Mouse (Mus musculus): ENCODE measurements around the gene Pbp2. TPM values are rescaled to one million over a fixed set of nuclear protein-coding genes. Genes with fewer than 3 reads are reported as not detected.

Pbp2 gene
- polyA plus RNA-seq, 1 experiment from 2014 or later: not detected

Other genes with a start within 250 kb of the Pbp2 start
- 0.18 and 0.19 TPM in 2 replicates for gene Gprc5a, start 244.8 kb downstream of the Pbp2 start, polyA plus RNA-seq (2015; fragmentation: Nextera tagmentation; extraction: Ambion mirVana)
- 0.08 and 0.11 TPM in 2 replicates for gene Gprc5d, start 192.1 kb downstream of the Pbp2 start, polyA plus RNA-seq (2015; fragmentation: Nextera tagmentation; extraction: Ambion mirVana)
- gene Fam234b, start 112.4 kb downstream of the Pbp2 start, polyA plus RNA-seq (2015; fragmentation: Nextera tagmentation; extraction: Ambion mirVana): 31.7 and 33.8 TPM in 2 replicates
- 133 and 134 TPM in 2 replicates for gene Hebp1, start 112.4 kb downstream of the Pbp2 start, polyA plus RNA-seq (2015; fragmentation: Nextera tagmentation; extraction: Ambion mirVana)
- 0.13 TPM in 1 of 2 replicates, not detected in the other for gene Gsg1, start 56.1 kb downstream of the Pbp2 start, polyA plus RNA-seq (2015; fragmentation: Nextera tagmentation; extraction: Ambion mirVana)
- 1.7 and 2.2 TPM in 2 replicates for gene Emp1, start 52.1 kb upstream of the Pbp2 start, polyA plus RNA-seq (2015; fragmentation: Nextera tagmentation; extraction: Ambion mirVana)

Data from liver, embryonic 16.5 days (tissue).